Mouse (Mus musculus): ENCODE results near the gene Rhd. TPM values are rescaled to one million over a fixed set of nuclear protein-coding genes. Genes with fewer than 3 reads are reported as not detected.
"Not testable (repeated sequence)": the region's sequence is repeated elsewhere in the genome, so short reads cannot be mapped to it uniquely, and the experiment has no call there.

Rhd gene
- polyA plus RNA-seq, 1 experiment from 2014 or later, result 24.2 TPM

- WGBS, result 22% methylated on average over 7 of the region's 7 CpGs
- DNase-seq (ENCODE audit: low spot score), result no peak
- Histone ChIP-seq H3K27me3 (ENCODE audit: insufficient read depth, poor library complexity, severe bottlenecking) (no peaks in the 10 kb centered on the region), H3K27ac (no peak overlapping the region), H3K4me1 (peaks cover 22% of the 10 kb centered on the region), H3K9me3 (no peaks in the 10 kb centered on the region), H3K36me3 (no peaks in the 10 kb centered on the region), H3K4me3 (no peak overlapping the region)
These were observed 18.9 kb downstream of the Rhd start for GRCm38 (mm10) chr4:134883266-134883665.

DNA sequence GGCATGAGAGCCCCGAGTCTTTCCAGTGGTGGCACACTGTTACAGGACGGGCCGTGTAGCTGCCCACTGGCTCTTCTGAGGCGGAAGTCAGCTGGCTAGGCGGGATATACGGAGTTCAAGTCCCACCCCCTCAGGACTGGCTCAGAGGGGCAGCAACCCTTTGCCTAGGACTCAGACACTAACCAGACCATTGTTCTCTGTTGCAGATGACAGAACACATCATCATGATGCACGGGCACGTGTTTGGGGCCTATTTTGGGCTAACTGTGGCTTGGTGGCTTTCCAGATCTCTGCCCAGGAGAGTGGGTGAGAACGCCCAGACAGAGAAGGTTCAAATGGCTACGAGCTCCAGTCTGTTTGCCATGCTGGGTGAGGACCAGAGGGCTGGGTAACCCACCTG, 19.5 kb downstream of the Rhd start:
- no peaks in the 10 kb centered on the region for H3K9me3 ChIP-seq
- H3K27me3 ChIP-seq (ENCODE audit: insufficient read depth, poor library complexity, severe bottlenecking), result no peaks in the 10 kb centered on the region
- H3K36me3 ChIP-seq, result no peaks in the 10 kb centered on the region
- WGBS, result 76% methylated on average over 10 of the region's 10 CpGs
- no peak for DNase-seq (ENCODE audit: low spot score)
- no peak overlapping the region; the same call in 1 of the 2 replicates for H3K27ac ChIP-seq
- H3K4me1 ChIP-seq, result peaks cover 19% of the 10 kb centered on the region
- H3K4me3 ChIP-seq, result no peak overlapping the region

DNA sequence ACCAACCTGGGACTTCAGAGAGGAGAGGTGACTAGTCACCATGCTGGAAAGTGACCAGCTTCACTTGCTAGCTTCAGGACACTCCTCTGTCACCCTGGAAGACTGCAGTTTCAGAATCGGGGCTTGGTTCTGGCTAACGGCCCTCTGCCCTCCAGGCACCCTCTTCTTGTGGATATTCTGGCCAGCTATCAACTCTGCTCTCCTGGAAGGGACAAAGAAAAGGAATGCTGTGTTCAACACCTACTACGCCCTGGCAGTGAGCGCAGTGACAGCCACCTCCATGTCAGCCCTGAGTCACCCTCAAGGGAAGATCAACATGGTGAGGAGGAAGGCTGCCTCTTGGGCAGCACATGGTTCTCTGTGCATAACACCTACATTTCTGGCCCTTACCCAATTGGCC, 20.0 kb downstream of the Rhd start:
- Histone ChIP-seq H3K9me3 (no peaks in the 10 kb centered on the region), H3K4me3 (no peak overlapping the region), H3K27ac (no peak overlapping the region; the same call in 1 of the 2 replicates), H3K27me3 (ENCODE audit: insufficient read depth, poor library complexity, severe bottlenecking) (no peaks in the 10 kb centered on the region), H3K4me1 (peaks cover 13% of the 10 kb centered on the region), H3K36me3 (no peaks in the 10 kb centered on the region)
- WGBS, result 77% methylated on average over 4 of the region's 4 CpGs
- no peak for DNase-seq (ENCODE audit: low spot score)

- Histone ChIP-seq H3K9me3 (no peaks in the 10 kb centered on the region), H3K4me1 (no peaks in the 10 kb centered on the region), H3K27me3 (ENCODE audit: insufficient read depth, poor library complexity, severe bottlenecking) (no peaks in the 10 kb centered on the region), H3K36me3 (peaks cover 24% of the 10 kb centered on the region), H3K4me3 (no peak overlapping the region), H3K27ac (no peak overlapping the region)
- 76% methylated on average over 6 of the region's 6 CpGs for WGBS
- DNase-seq (ENCODE audit: low spot score), result no peak
These were observed 27.8 kb downstream of the Rhd start for GRCm38 (mm10) chr4:134892096-134892495.

DNA sequence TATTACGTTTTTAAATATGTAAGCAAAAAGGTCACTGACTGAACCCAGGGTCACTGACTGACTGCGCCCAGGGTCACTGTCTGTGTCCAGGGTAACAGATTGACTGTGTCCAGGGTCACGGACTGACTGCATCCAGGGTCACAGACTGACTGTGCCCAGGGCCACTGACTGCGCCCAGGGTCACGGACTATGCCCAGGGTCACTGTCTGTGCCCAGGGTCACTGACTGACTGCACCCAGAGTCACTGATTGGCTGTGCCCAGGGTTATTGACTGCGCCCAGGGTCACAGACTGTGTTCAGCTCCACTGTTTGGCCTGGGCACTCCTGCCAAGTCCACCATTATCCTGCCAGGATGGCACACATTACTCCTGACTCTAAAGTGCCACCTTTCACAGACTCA, 32.9 kb downstream of the Rhd start:
- WGBS, result 91% methylated on average over 6 of the region's 6 CpGs
- Histone ChIP-seq H3K27me3 (ENCODE audit: insufficient read depth, poor library complexity, severe bottlenecking) (no peaks in the 10 kb centered on the region), H3K4me1 (no peaks in the 10 kb centered on the region), H3K36me3 (peaks cover 73% of the 10 kb centered on the region), H3K27ac (no peak overlapping the region), H3K4me3 (no peak overlapping the region), H3K9me3 (no peaks in the 10 kb centered on the region)
- DNase-seq (ENCODE audit: low spot score), result no peak

GRCm38 (mm10) chr4:134901126-134901525, 36.8 kb downstream of the Rhd start:
- no peaks in the 10 kb centered on the region for H3K27me3 ChIP-seq (ENCODE audit: insufficient read depth, poor library complexity, severe bottlenecking)
- peaks cover 97% of the 10 kb centered on the region for H3K36me3 ChIP-seq
- H3K9me3 ChIP-seq, result no peaks in the 10 kb centered on the region
- no peak overlapping the region for H3K4me3 ChIP-seq
- 88% methylated on average over 8 of the region's 8 CpGs for WGBS
- H3K27ac ChIP-seq, result no peak overlapping the region
- no peak for DNase-seq (ENCODE audit: low spot score)
- H3K4me1 ChIP-seq, result no peaks in the 10 kb centered on the region

GRCm38 (mm10) chr4:134903046-134903445, 38.7 kb downstream of the Rhd start:
- Histone ChIP-seq H3K4me1 (no peaks in the 10 kb centered on the region), H3K27ac (no peak overlapping the region), H3K9me3 (no peaks in the 10 kb centered on the region), H3K27me3 (ENCODE audit: insufficient read depth, poor library complexity, severe bottlenecking) (no peaks in the 10 kb centered on the region), H3K36me3 (peaks cover 99% of the 10 kb centered on the region), H3K4me3 (no peak overlapping the region)
- 84% methylated on average over 7 of the region's 7 CpGs for WGBS
- no peak for DNase-seq (ENCODE audit: low spot score)

DNA sequence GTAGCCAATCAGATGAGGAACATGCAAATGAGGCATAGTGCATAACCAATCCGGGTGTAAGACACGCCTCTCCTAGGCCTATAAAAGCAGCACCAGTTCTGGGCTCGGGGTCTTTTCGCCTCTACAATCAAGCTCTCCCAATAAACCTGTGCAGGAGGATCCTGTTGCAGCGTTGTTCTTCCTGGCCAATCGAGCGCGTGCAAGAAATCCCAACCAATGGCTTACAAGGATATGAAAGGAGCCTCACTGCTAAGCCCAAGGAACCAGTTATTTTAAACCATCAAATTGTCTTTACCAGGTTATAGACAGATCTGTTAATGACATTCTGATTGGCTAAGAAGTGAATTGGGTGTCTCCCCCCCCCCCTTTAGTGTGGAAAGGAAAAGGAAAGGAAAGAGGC, 47.1 kb downstream of the Rhd start:
- not testable (repeated sequence) for H3K4me3 ChIP-seq; H3K27me3 ChIP-seq (ENCODE audit: insufficient read depth, poor library complexity, severe bottlenecking); DNase-seq (ENCODE audit: low spot score); H3K27ac ChIP-seq; H3K9me3 ChIP-seq
- Histone ChIP-seq H3K4me1 (peaks cover 16% of the 10 kb centered on the region), H3K36me3 (peaks cover 56% of the 10 kb centered on the region)
- 97% methylated on average over 6 of the region's 8 CpGs for WGBS

- WGBS, result 29% methylated on average over 3 of the region's 3 CpGs
- DNase-seq (ENCODE audit: low spot score), result no peak
- H3K27me3 ChIP-seq (ENCODE audit: insufficient read depth, poor library complexity, severe bottlenecking), result no peaks in the 10 kb centered on the region
These were observed 49.1 kb downstream of the Rhd start for GRCm38 (mm10) chr4:134913413-134913812.

GRCm38 (mm10) chr4:134914122-134914863, 50.0 kb downstream of the Rhd start:
- Histone ChIP-seq H3K9me3 (no peaks in the 10 kb centered on the region), H3K4me3 (peak overlapping the region; percentile 94), H3K36me3 (peaks cover 27% of the 10 kb centered on the region), H3K27ac (peak overlapping the region; percentile 94), H3K4me1 (peaks cover 16% of the 10 kb centered on the region), H3K27me3 (ENCODE audit: insufficient read depth, poor library complexity, severe bottlenecking) (no peaks in the 10 kb centered on the region)
- 1% methylated on average over 43 of the region's 43 CpGs for WGBS
- no peak for DNase-seq (ENCODE audit: low spot score)

More at GRCm38 (mm10) chr4:134913413-134913812, 49.1 kb downstream of the Rhd start:
- Histone ChIP-seq H3K36me3 (peaks cover 36% of the 10 kb centered on the region), H3K4me1 (peaks cover 16% of the 10 kb centered on the region), H3K27ac (no peak overlapping the region), H3K9me3 (no peaks in the 10 kb centered on the region), H3K4me3 (peak overlapping the region; percentile 94)

DNA sequence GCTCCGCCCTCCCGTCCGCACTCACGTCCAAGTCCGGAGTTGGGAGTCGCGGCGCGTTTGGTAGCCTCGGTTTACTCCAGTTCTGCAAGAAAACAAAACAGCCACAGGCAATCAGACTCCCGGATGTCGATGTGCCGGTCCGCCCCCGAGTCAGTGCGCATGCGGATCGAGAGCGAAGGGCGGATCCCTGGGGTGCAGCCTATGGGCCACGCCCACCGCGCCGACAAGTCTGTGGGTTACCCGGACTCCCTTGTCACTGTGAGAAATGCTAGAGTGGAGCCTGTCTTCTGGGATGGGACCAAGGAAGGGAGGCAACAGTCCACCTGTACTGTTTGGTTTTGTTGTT, 50.5 kb downstream of the Rhd start, which contains the start of gene Tmem50a:
Gene Tmem50a, minus strand, starts transcription at position 161 of the 346 bp plus-strand sequence.
- 0% methylated on average over 25 of the region's 25 CpGs for WGBS
- H3K27me3 ChIP-seq (ENCODE audit: insufficient read depth, poor library complexity, severe bottlenecking), result no peaks in the 10 kb centered on the region
- peak; percentile 97 for DNase-seq (ENCODE audit: low spot score)

GRCm38 (mm10) chr4:134915223-134916050, 51.1 kb downstream of the Rhd start:
- Histone ChIP-seq H3K36me3 (peaks cover 22% of the 10 kb centered on the region), H3K9me3 (no peaks in the 10 kb centered on the region), H3K27me3 (ENCODE audit: insufficient read depth, poor library complexity, severe bottlenecking) (no peaks in the 10 kb centered on the region), H3K27ac (peak overlapping the region; percentile 94), H3K4me1 (peaks cover 16% of the 10 kb centered on the region), H3K4me3 (peak overlapping the region; percentile 94)
- no peak for DNase-seq (ENCODE audit: low spot score)
- 58% methylated on average over 14 of the region's 14 CpGs for WGBS

More for the DNA sequence above, 50.5 kb downstream of the Rhd start, which contains the start of gene Tmem50a:
- H3K9me3 ChIP-seq, result no peaks in the 10 kb centered on the region
- peak within 1 kb of the TSS; percentile 94 for H3K4me3 ChIP-seq
- H3K4me1 ChIP-seq, result peaks cover 16% of the 10 kb centered on the region
- H3K36me3 ChIP-seq, result peaks cover 24% of the 10 kb centered on the region
- peak within 1 kb of the TSS; percentile 94 for H3K27ac ChIP-seq

DNA sequence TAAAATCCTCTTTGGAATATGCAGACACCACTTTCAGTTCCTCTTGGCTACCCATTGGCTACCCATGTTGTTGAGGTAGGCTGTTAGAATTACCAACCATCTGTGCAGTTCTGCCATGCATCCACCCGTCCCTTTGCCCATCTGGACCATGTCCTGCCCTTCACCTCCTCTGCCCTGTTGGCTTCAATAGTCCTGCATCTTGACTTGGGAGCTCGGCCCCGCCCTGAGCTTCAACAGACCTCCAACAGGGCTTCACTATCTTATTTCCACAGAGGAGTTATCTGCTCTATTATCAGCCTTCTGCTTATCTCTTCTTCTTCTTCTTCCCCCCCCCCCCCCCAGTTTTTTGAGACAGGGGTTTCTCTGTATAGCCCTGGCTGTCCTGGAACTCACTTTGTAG, 52.9 kb downstream of the Rhd start:
- WGBS, result 61% methylated on average over 3 of the region's 3 CpGs
- H3K4me3 ChIP-seq, result no peak overlapping the region
- H3K4me1 ChIP-seq, result peaks cover 16% of the 10 kb centered on the region
- H3K9me3 ChIP-seq, result no peaks in the 10 kb centered on the region
- no peak for DNase-seq (ENCODE audit: low spot score)
- no peak overlapping the region for H3K27ac ChIP-seq
- no peaks in the 10 kb centered on the region for H3K27me3 ChIP-seq (ENCODE audit: insufficient read depth, poor library complexity, severe bottlenecking)
- peaks cover 11% of the 10 kb centered on the region for H3K36me3 ChIP-seq
